8 mouse cellular contexts compared by ENCODE assay signal in the genomic region with DNA sequence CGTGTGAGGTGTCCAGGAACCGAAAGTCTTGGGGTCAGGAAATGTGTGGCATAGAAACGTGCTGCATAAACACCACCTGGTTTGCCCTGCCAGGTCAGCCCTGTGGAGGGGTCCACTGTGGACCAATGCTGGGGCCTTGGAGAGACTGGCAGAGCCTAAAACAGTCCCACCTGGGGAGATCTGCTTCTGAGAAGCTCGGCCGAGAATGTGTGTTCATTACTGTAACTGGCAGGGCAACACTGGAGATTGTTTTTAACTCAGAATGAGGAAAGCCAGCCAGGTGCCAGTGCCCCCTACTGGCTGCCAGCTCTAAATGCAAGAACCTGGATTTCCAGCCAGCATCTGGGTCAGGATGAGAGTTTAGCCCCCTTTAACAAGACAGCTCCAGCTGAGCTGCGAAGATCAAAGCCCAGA.
A peak's percentile ranks its signal among the peaks of the same experiment; 100 is the strongest.
DNase-seq lines count a peak whose midpoint lies in the region; ATAC-seq and TF ChIP-seq lines count a peak whose summit lies in the region.

No protein-coding gene starts in this region.

- WGBS in heart, adult 2 months = 44% methylated on average over 6 of the region's 6 CpGs
- 44% methylated on average over 6 of the region's 6 CpGs for WGBS in heart, embryonic 11.5 days (ENCODE audit: insufficient replicate concordance)
- 15% methylated on average over 6 of the region's 6 CpGs for WGBS in thymus, adult 2 months

- no peak overlapping the region for H3K9ac ChIP-seq in heart, adult 2 months (ENCODE audit: low read depth, low read length)
- no peak overlapping the region for H3K9ac ChIP-seq in heart, embryonic 11.5 days (ENCODE audit: low read depth, low read length)

- TF ChIP-seq CTCF in heart, adult 2 months (IDR thresholded peaks at IDR 0.05) = peak; percentile 92; the same call in 1 of the 2 replicates
- TF ChIP-seq CTCF in E14TG2a.4 (conservative IDR thresholded peaks at IDR 0.05; ENCODE audit: low read length) = peak; percentile 83
- TF ChIP-seq CTCF in thymus, adult 2 months (IDR thresholded peaks at IDR 0.05; ENCODE audit: borderline replicate concordance, control insufficient read depth, extremely low read depth, insufficient read depth, low read length, poor library complexity) = no peak

- no peak for TF ChIP-seq EP300 in heart, adult 2 months (IDR thresholded peaks at IDR 0.05; ENCODE audit: insufficient read depth, low read depth, low read length)

- H3K27me3 ChIP-seq in heart, adult 2 months (ENCODE audit: control insufficient read depth, insufficient read depth, low read length) = no peaks in the 10 kb centered on the region
- H3K27me3 ChIP-seq in heart, embryonic 11.5 days (ENCODE audit: control insufficient read depth, insufficient read depth, low read length) = peaks cover 25% of the 10 kb centered on the region
- H3K27me3 ChIP-seq in E14TG2a.4 (ENCODE audit: insufficient read depth, low read length) = no peaks in the 10 kb centered on the region
- no peaks in the 10 kb centered on the region for H3K27me3 ChIP-seq in thymus, adult 2 months (ENCODE audit: control insufficient read depth, insufficient read depth, low read length)

- no peaks in the 10 kb centered on the region for H3K9me3 ChIP-seq in heart, embryonic 11.5 days (replicated peaks; ENCODE audit: control insufficient read depth, low read length)
- H3K9me3 ChIP-seq in E14TG2a.4 (ENCODE audit: low read length) = no peaks in the 10 kb centered on the region

- no peak overlapping the region for H3K4me3 ChIP-seq in heart, adult 2 months
- H3K4me3 ChIP-seq in heart, embryonic 11.5 days (ENCODE audit: low read depth, low read length) = no peak overlapping the region
- H3K4me3 ChIP-seq in E14TG2a.4 (replicated peaks; ENCODE audit: low read length) = no peak overlapping the region
- H3K4me3 ChIP-seq in thymus, adult 2 months (ENCODE audit: control insufficient read depth, insufficient read depth, low read length) = no peak overlapping the region

- no peaks in the 10 kb centered on the region for H3K79me2 ChIP-seq in heart, adult 2 months (replicated peaks; ENCODE audit: control insufficient read depth, insufficient read depth, low read length)

- TF ChIP-seq POLR2A in heart, adult 2 months (IDR thresholded peaks at IDR 0.05; ENCODE audit: insufficient read depth, low read depth, low read length) = no peak
- no peak for TF ChIP-seq POLR2A in thymus, adult 2 months (IDR thresholded peaks at IDR 0.05; ENCODE audit: control insufficient read depth, extremely low read depth, insufficient read depth, low read length, poor library complexity)

- no peaks in the 10 kb centered on the region for H3K36me3 ChIP-seq in heart, adult 2 months (ENCODE audit: control insufficient read depth, insufficient read depth, low read length)
- H3K36me3 ChIP-seq in heart, embryonic 11.5 days (ENCODE audit: control insufficient read depth, insufficient read depth, low read length) = no peaks in the 10 kb centered on the region
- peaks cover 36% of the 10 kb centered on the region for H3K36me3 ChIP-seq in E14TG2a.4 (ENCODE audit: insufficient read depth, low read length)
- H3K36me3 ChIP-seq in thymus, adult 2 months (ENCODE audit: control insufficient read depth, insufficient read depth, low read length) = no peaks in the 10 kb centered on the region

- peak; percentile 7 to 37 for DNase-seq in heart, adult 2 months
- DNase-seq in cerebellum, adult 9-10 months = peak; percentile 50
- DNase-seq in frontal cortex, postnatal 36 days (ENCODE audit: low spot score in 2 of 2) = peak; percentile 35 to 45
- DNase-seq in kidney, postnatal 14 days = peak; percentile 33
- DNase-seq in lung, postnatal 4 days = peak; percentile 38 to 43
- DNase-seq in thymus, adult 2 months = peak; percentile 4

- no peak for ATAC-seq in heart, embryonic 11.5 days (replicated peaks; ENCODE audit: insufficient number of reproducible peaks, low FRiP score, low TSS enrichment)

- intact Hi-C loops in heart, adult 2 months (cut with DNase I) = loop anchor here (10.0 kb wide), 2 partner anchors 399 to 689 kb away; no protein-coding TSS in a partner anchor

- H3K27ac ChIP-seq in heart, adult 2 months = no peak overlapping the region
- H3K27ac ChIP-seq in heart, embryonic 11.5 days (ENCODE audit: low read depth, low read length) = no peak overlapping the region
- H3K27ac ChIP-seq in thymus, adult 2 months (ENCODE audit: control insufficient read depth, insufficient read depth, low read length) = no peak overlapping the region

- no peaks in the 10 kb centered on the region for H3K4me1 ChIP-seq in heart, adult 2 months (ENCODE audit: control insufficient read depth, insufficient read depth, low read length)
- no peaks in the 10 kb centered on the region; the same call in 1 of the 2 replicates for H3K4me1 ChIP-seq in heart, embryonic 11.5 days (ENCODE audit: control insufficient read depth, insufficient read depth, low read length)
- H3K4me1 ChIP-seq in E14TG2a.4 (replicated peaks; ENCODE audit: low read depth, low read length) = peaks cover 3% of the 10 kb centered on the region; the same call in 1 of the 2 replicates
- H3K4me1 ChIP-seq in thymus, adult 2 months (replicated peaks; ENCODE audit: control insufficient read depth, insufficient read depth, low read length) = no peaks in the 10 kb centered on the region

- H3K4me2 ChIP-seq in heart, embryonic 11.5 days = no peak overlapping the region
